Mouse (Mus musculus) heart, postnatal 10 days (tissue): ENCODE results near the gene Calhm6. TPM values are rescaled to one million over a fixed set of nuclear protein-coding genes. Genes with fewer than 3 reads are reported as not detected.
A peak's percentile ranks its signal among the peaks of the same experiment; 100 is the strongest.

Experiments
- DNase-seq, 2 experiments: peaks; one replicate each; pipeline ENCODE4 v3.0.0; 2021
- intact Hi-C: fragments of 180-260 bp; cut with DNase I; formaldehyde crosslinking; loops from one replicate; pipeline ENCODE4 v1.15.1; 2025
- total RNA-seq, 2 experiments: library from RNA; stranded (reverse); gene quantifications; 2 replicates each; pipeline ENCODE4 v1.2.3; 2021

Calhm6 gene
- total RNA-seq, 2 experiments from 2014 or later = 0.40 TPM; not detected in 1

- intact Hi-C loops = no loop called here
- no peak for DNase-seq
Observed at GRCm38 (mm10) chr10:34110863-34111465, 16.8 kb downstream of the Calhm6 start.

- DNase-seq = peak; percentile 72 to 76
- intact Hi-C loops = loop anchor here (1.0 to 5.0 kb wide), 4 partner anchors 60 to 230 kb away; partner anchors contain the start of gene Tspyl1
Observed at GRCm38 (mm10) chr10:34096418-34096883, 31.3 kb downstream of the Calhm6 start, which contains the start of gene Calhm5. Calhm5 (minus strand) TSS chr10:34096519.

GRCm38 (mm10) chr10:34095964-34096363 is 31.8 kb downstream of the Calhm6 start:
- DNase-seq = peak in 1 of 2 experiments; percentile 15
- intact Hi-C loops = loop anchor here (1.0 to 5.0 kb wide), 4 partner anchors 60 to 231 kb away; partner anchors contain the start of gene Tspyl1

GRCm38 (mm10) chr10:34095147-34095546 is 32.6 kb downstream of the Calhm6 start:
- intact Hi-C loops = loop anchor here (5.0 kb wide), 1 partner anchor 187 kb away; the partner anchor contains the start of gene Tspyl1
- no peak for DNase-seq

- no peak for DNase-seq
- intact Hi-C loops = no loop called here
Observed at GRCm38 (mm10) chr10:34091888-34092287, 35.9 kb downstream of the Calhm6 start.

DNA sequence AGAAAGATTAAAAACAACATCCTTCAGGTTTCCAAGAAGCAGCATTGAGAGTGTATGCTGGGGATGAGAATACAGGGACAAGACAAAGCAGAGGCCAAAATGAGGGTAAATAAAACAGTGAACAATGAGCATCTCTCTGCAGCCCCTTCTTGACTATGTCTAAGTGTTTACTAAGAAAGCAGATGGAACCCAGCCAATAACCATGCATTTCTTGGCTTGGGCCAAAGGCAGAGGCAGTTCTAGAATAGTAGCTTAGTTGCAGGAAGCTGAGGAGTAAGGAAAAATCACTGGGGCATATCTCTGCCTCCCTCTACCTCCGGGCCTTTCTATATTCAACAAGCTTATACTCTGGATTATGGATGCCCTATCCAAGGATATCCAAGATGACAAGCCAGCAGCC is 37.3 kb downstream of the Calhm6 start:
- intact Hi-C loops = no loop called here

GRCm38 (mm10) chr10:34089517-34089916 is 38.3 kb downstream of the Calhm6 start:
- intact Hi-C loops = no loop called here
- no peak for DNase-seq

More for the DNA sequence above, 37.3 kb downstream of the Calhm6 start:
- DNase-seq = no peak

- DNase-seq = no peak
- intact Hi-C loops = no loop called here
Observed at GRCm38 (mm10) chr10:34088515-34088914, 39.3 kb downstream of the Calhm6 start.

DNA sequence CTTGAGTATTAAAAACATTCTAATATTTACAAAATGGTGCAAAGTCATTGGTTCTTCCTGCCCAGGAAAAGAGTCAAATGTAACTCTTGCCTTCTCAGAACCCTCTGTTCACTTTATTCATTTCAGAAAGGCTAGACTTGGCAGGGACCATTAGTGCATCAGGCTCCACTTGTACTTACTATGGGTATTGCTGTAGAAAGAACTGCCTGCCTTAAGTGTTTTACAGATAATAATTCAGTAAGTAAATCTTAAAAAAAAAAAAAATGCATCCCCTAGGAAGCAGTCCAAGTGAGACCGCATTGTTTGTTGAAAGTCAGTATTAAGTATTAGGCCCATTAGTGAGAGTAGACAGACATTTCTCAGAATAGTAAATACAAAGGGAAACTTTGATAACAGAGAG is 41.3 kb downstream of the Calhm6 start:
- intact Hi-C loops = no loop called here
- DNase-seq = no peak

Other genes with a start within 250 kb of the Calhm6 start
- gene Rsph4a, start 222.9 kb downstream of the Calhm6 start, total RNA-seq = not detected
- gene Zup1, start 176.7 kb downstream of the Calhm6 start, total RNA-seq = 1 to 10 TPM; 9.1 to 9.2 TPM
- 100 to 1,000 TPM in 1 of 2 experiments, 10 to 100 TPM in 1; 98.5 to 107 TPM for gene Rwdd1, start 108.4 kb downstream of the Calhm6 start, total RNA-seq
- gene Trappc3l, start 90.4 kb downstream of the Calhm6 start, total RNA-seq = not detected
- gene Calhm4, start 83.7 kb downstream of the Calhm6 start, total RNA-seq = not detected
- gene Calhm5, start 31.5 kb downstream of the Calhm6 start, total RNA-seq = 1 to 10 TPM in 1 of 2 experiments, under 1 TPM in 1; 0.97 to 1.1 TPM
- 1 to 10 TPM; 8.6 to 10.0 TPM for gene Dse, start 79.7 kb upstream of the Calhm6 start, total RNA-seq
- 10 to 100 TPM; 52.3 to 57.4 TPM for gene Tspyl1, start 154.2 kb upstream of the Calhm6 start, total RNA-seq
- 10 to 100 TPM; 12.3 to 13.6 TPM for gene Tspyl4, start 169.5 kb upstream of the Calhm6 start, total RNA-seq